Comparison of ENCODE assay signal across 17 mouse cellular contexts in genomic region chr5:35980542-35980941, GRCm38 (mm10).
"Had no signal": no experiment of that assay in that cellular context is flagged by ENCODE, and none has a peak within 500 bp of the region (broad histone marks: within the 10 kb centered on the region; RNA-seq: fewer than 3 reads in every experiment).

No protein-coding gene starts in this region.

- H3K4me3 ChIP-seq: kidney, embryonic 15.5 days; liver, embryonic 15.5 days; midbrain, embryonic 10.5 days; midbrain, embryonic 15.5 days; neural tube, embryonic 13.5 days had no signal

- H3K9me3 ChIP-seq: kidney, embryonic 15.5 days; liver, embryonic 15.5 days; midbrain, embryonic 10.5 days; midbrain, embryonic 15.5 days; neural tube, embryonic 13.5 days had no signal

- H3K4me1 ChIP-seq: kidney, embryonic 15.5 days; liver, embryonic 15.5 days; midbrain, embryonic 10.5 days; midbrain, embryonic 15.5 days; neural tube, embryonic 13.5 days had no signal

- H3K36me3 ChIP-seq: liver, embryonic 15.5 days had no signal

- H3K9ac ChIP-seq: kidney, embryonic 15.5 days; liver, embryonic 15.5 days; midbrain, embryonic 15.5 days; neural tube, embryonic 13.5 days had no signal

- DNase-seq: kidney, adult 2 months; kidney, postnatal 14 days; left cerebral cortex, postnatal 4 days; lung, adult 2 months; lung, postnatal 4 days; retina, postnatal 1 day; right cerebral cortex, postnatal 4 days; spleen, adult 18-20 months; thymus, adult 18-20 months; thymus, postnatal 14 days had no signal

- H3K27me3 ChIP-seq: kidney, embryonic 15.5 days; liver, embryonic 15.5 days; midbrain, embryonic 15.5 days; neural tube, embryonic 13.5 days had no signal

- H3K4me2 ChIP-seq: kidney, embryonic 15.5 days; liver, embryonic 11.5 days; liver, embryonic 15.5 days; midbrain, embryonic 15.5 days; neural tube, embryonic 13.5 days had no signal

- ATAC-seq: lung, postnatal 0 days; midbrain, embryonic 15.5 days had no signal

- H3K27ac ChIP-seq: kidney, embryonic 15.5 days; liver, embryonic 15.5 days; midbrain, embryonic 10.5 days; midbrain, embryonic 15.5 days; neural tube, embryonic 13.5 days had no signal
